Mouse (Mus musculus) MN1 (cell line): ENCODE measurements around the gene Gng7.
A peak's percentile ranks its signal among the peaks of the same experiment; 100 is the strongest.

Experiments
- DNase-seq: peaks from one replicate; pipeline ENCODE4 v3.0.0-alpha.2; 2016; ENCODE audit warnings: low spot score

The Gng7 gene

GRCm38 (mm10) chr10:80943701-80944100 is 71.0 kb downstream of the Gng7 start:
- DNase-seq, result no peak

GRCm38 (mm10) chr10:80942919-80943318 is 71.8 kb downstream of the Gng7 start:
- DNase-seq, result no peak

- no peak for DNase-seq
Measured at GRCm38 (mm10) chr10:80940988-80941347, 73.8 kb downstream of the Gng7 start.

- DNase-seq, result peak; percentile 87
Measured at GRCm38 (mm10) chr10:80940320-80940987, 74.3 kb downstream of the Gng7 start.

- peak; percentile 85 for DNase-seq
Measured at GRCm38 (mm10) chr10:80939671-80940070, 75.1 kb downstream of the Gng7 start.

GRCm38 (mm10) chr10:80938831-80939550 is 75.8 kb downstream of the Gng7 start:
- peak; percentile 54 for DNase-seq

- DNase-seq, result peak; percentile 80
Measured at GRCm38 (mm10) chr10:80937646-80938045, 77.1 kb downstream of the Gng7 start.

GRCm38 (mm10) chr10:80936810-80937164 is 78.0 kb downstream of the Gng7 start:
- DNase-seq, result peak; percentile 36

- peak; percentile 83 for DNase-seq
Measured at GRCm38 (mm10) chr10:80936135-80936809, 78.5 kb downstream of the Gng7 start.

- no peak for DNase-seq
Measured at GRCm38 (mm10) chr10:80935698-80936097, 79.0 kb downstream of the Gng7 start.

GRCm38 (mm10) chr10:80935241-80935640 is 79.5 kb downstream of the Gng7 start:
- peak; percentile 49 for DNase-seq

- DNase-seq, result no peak
Measured at GRCm38 (mm10) chr10:80934136-80934985, 80.4 kb downstream of the Gng7 start.

GRCm38 (mm10) chr10:80933421-80933979 is 81.2 kb downstream of the Gng7 start:
- DNase-seq, result peak; percentile 58

- DNase-seq, result no peak
Measured at GRCm38 (mm10) chr10:80932700-80933420, 81.9 kb downstream of the Gng7 start.

GRCm38 (mm10) chr10:80932206-80932605 is 82.5 kb downstream of the Gng7 start:
- DNase-seq, result peak; percentile 59

GRCm38 (mm10) chr10:80931695-80932094 is 83.0 kb downstream of the Gng7 start:
- no peak for DNase-seq

GRCm38 (mm10) chr10:80931153-80931671 is 83.5 kb downstream of the Gng7 start:
- no peak for DNase-seq

- DNase-seq, result peak; percentile 56
Measured at GRCm38 (mm10) chr10:80930361-80931152, 84.2 kb downstream of the Gng7 start.

- peak; percentile 100 for DNase-seq
Measured at GRCm38 (mm10) chr10:80929299-80930226, 85.2 kb downstream of the Gng7 start, which contains the start of gene Gadd45b. Gene Gadd45b (plus strand): TSS chr10:80930073.
